Mouse (Mus musculus): ENCODE measurements around the gene Ccdc153.
A peak's percentile ranks its signal among the peaks of the same experiment; 100 is the strongest.

Ccdc153 gene

GRCm38 (mm10) chr9:44241418-44241817 lies 942 bp downstream of the Ccdc153 start:
- no peak for DNase-seq

GRCm38 (mm10) chr9:44243621-44244020 lies 3.1 kb downstream of the Ccdc153 start:
- no peak for DNase-seq

- DNase-seq: no peak
These were observed 7.4 kb downstream of the Ccdc153 start for GRCm38 (mm10) chr9:44247907-44248306.

- DNase-seq: peak; percentile 41 to 52
These were observed 9.0 kb downstream of the Ccdc153 start for GRCm38 (mm10) chr9:44249181-44250146.

GRCm38 (mm10) chr9:44250445-44250844 lies 10.0 kb downstream of the Ccdc153 start:
- DNase-seq: no peak

- no peak for DNase-seq
These were observed 10.8 kb downstream of the Ccdc153 start, which contains the start of gene Pdzd3 for GRCm38 (mm10) chr9:44251314-44251713. Pdzd3 (minus strand) TSS chr9:44251471.

- no peak for DNase-seq
These were observed 13.0 kb downstream of the Ccdc153 start for GRCm38 (mm10) chr9:44253441-44253840.

GRCm38 (mm10) chr9:44254508-44255135 lies 14.1 kb downstream of the Ccdc153 start:
- no peak for DNase-seq

- DNase-seq: no peak
These were observed 14.7 kb downstream of the Ccdc153 start for GRCm38 (mm10) chr9:44255136-44255521.

GRCm38 (mm10) chr9:44256213-44256612 lies 15.7 kb downstream of the Ccdc153 start:
- DNase-seq: no peak

- DNase-seq: no peak
These were observed 18.5 kb downstream of the Ccdc153 start for GRCm38 (mm10) chr9:44259014-44259413.

GRCm38 (mm10) chr9:44261388-44261787 lies 20.9 kb downstream of the Ccdc153 start:
- DNase-seq: no peak

- no peak for DNase-seq
These were observed 26.2 kb downstream of the Ccdc153 start for GRCm38 (mm10) chr9:44266478-44267226.

GRCm38 (mm10) chr9:44267319-44268026 lies 27.0 kb downstream of the Ccdc153 start:
- DNase-seq: no peak

- DNase-seq: peak; percentile 64 to 83
These were observed 27.5 kb downstream of the Ccdc153 start for GRCm38 (mm10) chr9:44268027-44268360.

GRCm38 (mm10) chr9:44268432-44268831 lies 28.0 kb downstream of the Ccdc153 start, which contains the start of gene Nlrx1:
Nlrx1 (minus strand) TSS chr9:44268599.
- no peak for DNase-seq

- DNase-seq: peak in 1 of 2 experiments; percentile 51
These were observed 28.6 kb downstream of the Ccdc153 start for GRCm38 (mm10) chr9:44269077-44269476.

GRCm38 (mm10) chr9:44269973-44270372 lies 29.5 kb downstream of the Ccdc153 start:
- DNase-seq: no peak

- no peak for DNase-seq
These were observed 42.7 kb downstream of the Ccdc153 start for GRCm38 (mm10) chr9:44283183-44283582.

GRCm38 (mm10) chr9:44286256-44286850 lies 45.9 kb downstream of the Ccdc153 start:
- no peak for DNase-seq

- DNase-seq: no peak
These were observed 46.5 kb downstream of the Ccdc153 start for GRCm38 (mm10) chr9:44287003-44287400.

All from spleen, adult 18-20 months (tissue).